Comparison of ENCODE assay signal across 22 mouse cellular contexts in genomic region chr2:38205281-38205680, GRCm38 (mm10).
DNase-seq lines count a peak whose midpoint lies in the region; TF ChIP-seq lines count a peak whose summit lies in the region.
"Had no signal": no experiment of that assay in that cellular context is flagged by ENCODE, and none has a peak within 500 bp of the region (broad histone marks: within the 10 kb centered on the region; RNA-seq: fewer than 3 reads in every experiment).

No protein-coding gene starts in this region.

- no peaks in the 10 kb centered on the region for H3K36me3 ChIP-seq in kidney, adult 2 months (ENCODE audit: control insufficient read depth, insufficient read depth, low read length)
- peaks cover 0 to 5% of the 10 kb centered on the region in 2 experiments; a peak in 2 of 4 replicates for H3K36me3 ChIP-seq in MEL (ENCODE audit: control insufficient read depth in 1 of 2, insufficient read depth in 2 of 2, low read length in 2 of 2)
- H3K36me3 ChIP-seq: heart, embryonic 12.5 days; heart, embryonic 15.5 days; hindbrain, embryonic 12.5 days; hindbrain, embryonic 15.5 days had no signal

- TF ChIP-seq RAD21 in MEL (IDR thresholded peaks at IDR 0.05; ENCODE audit: low read depth, low read length), result no peak

- H3K27me3 ChIP-seq in kidney, adult 2 months (replicated peaks; ENCODE audit: control insufficient read depth, insufficient read depth, low read length), result no peaks in the 10 kb centered on the region
- no peaks in the 10 kb centered on the region for H3K27me3 ChIP-seq in MEL (ENCODE audit: control insufficient read depth in 1 of 2, insufficient read depth in 2 of 2, low read length in 2 of 2)
- H3K27me3 ChIP-seq: forebrain, embryonic 13.5 days; heart, embryonic 12.5 days; heart, embryonic 15.5 days; hindbrain, embryonic 12.5 days; hindbrain, embryonic 15.5 days; Patski had no signal

- TF ChIP-seq POLR2A in kidney, adult 2 months (IDR thresholded peaks at IDR 0.05; ENCODE audit: low read depth, low read length), result no peak
- TF ChIP-seq POLR2A in MEL (IDR thresholded peaks at IDR 0.05; ENCODE audit: control insufficient read depth in 1 of 2, insufficient read depth in 1 of 2, low read depth in 1 of 2, low read length in 2 of 2, poor library complexity in 1 of 2), result no peak

- DNase-seq in kidney, adult 2 months, result no peak
- DNase-seq in kidney, adult 9 months, result no peak
- DNase-seq in CD4-positive helper T cell, adult 2 months (ENCODE audit: low read depth, low spot score), result peak; percentile 53
- no peak for DNase-seq in MEL (ENCODE audit: low read depth, low spot score)
- peak; percentile 50 for DNase-seq in induced T-regulatory cell, adult 2 months (ENCODE audit: low read depth)
- no peak for DNase-seq in adrenal gland, adult 2 months
- DNase-seq in heart, postnatal 14 days, result no peak
- no peak for DNase-seq in heart, postnatal 10 days
- DNase-seq: adrenal gland, postnatal 10 days; adrenal gland, postnatal 36 days; cerebellum, adult 18-20 months; cerebellum, adult 9-10 months; cerebellum, postnatal 14 days; gastrocnemius, postnatal 10 days; gastrocnemius, postnatal 36 days had no signal

- no peak for TF ChIP-seq CTCF in kidney, adult 2 months (conservative IDR thresholded peaks at IDR 0.05; ENCODE audit: insufficient read depth, insufficient read length, low read depth, low read length)
- TF ChIP-seq CTCF in MEL (IDR thresholded peaks at IDR 0.05 in 2 of 3, conservative IDR thresholded peaks at IDR 0.05 in 1 of 3; ENCODE audit: control insufficient read depth in 1 of 3, insufficient read depth in 1 of 3, low read depth in 2 of 3, low read length in 3 of 3, poor library complexity in 1 of 3, severe bottlenecking in 1 of 3), result no peak

- H3K27ac ChIP-seq in kidney, adult 2 months (ENCODE audit: insufficient read depth, low read depth, low read length), result peak overlapping the region; percentile 16; the same call in 1 of the 2 replicates
- H3K27ac ChIP-seq in MEL (ENCODE audit: control insufficient read depth, low read depth, low read length), result no peak overlapping the region
- H3K27ac ChIP-seq: forebrain, embryonic 10.5 days; forebrain, embryonic 13.5 days; heart, embryonic 15.5 days; hindbrain, embryonic 12.5 days; hindbrain, embryonic 15.5 days had no signal

- 56% methylated on average over 5 of the region's 5 CpGs for WGBS in kidney, adult 2 months

- H3K9ac ChIP-seq in MEL (ENCODE audit: control insufficient read depth, low read depth, low read length, poor library complexity, severe bottlenecking), result no peak overlapping the region
- H3K9ac ChIP-seq: forebrain, embryonic 13.5 days; heart, embryonic 12.5 days; heart, embryonic 15.5 days; hindbrain, embryonic 12.5 days; hindbrain, embryonic 15.5 days had no signal

- H3K4me3 ChIP-seq in kidney, adult 2 months (ENCODE audit: insufficient read depth, low read depth, low read length), result no peak overlapping the region
- no peak overlapping the region for H3K4me3 ChIP-seq in MEL (ENCODE audit: control insufficient read depth in 1 of 2, insufficient read depth in 1 of 2, low read depth in 2 of 2, low read length in 2 of 2)
- H3K4me3 ChIP-seq: forebrain, embryonic 10.5 days; forebrain, embryonic 13.5 days; heart, embryonic 12.5 days; heart, embryonic 15.5 days; hindbrain, embryonic 12.5 days; hindbrain, embryonic 15.5 days had no signal

- intact Hi-C loops in heart, postnatal 14 days (cut with DNase I), result no loop called here
- intact Hi-C loops in heart, postnatal 10 days (cut with DNase I), result no loop called here

- no peaks in the 10 kb centered on the region for H3K4me1 ChIP-seq in kidney, adult 2 months (ENCODE audit: control insufficient read depth, insufficient read depth, low read length)
- peaks cover 3 to 4% of the 10 kb centered on the region in 2 experiments; a peak in 2 of 4 replicates for H3K4me1 ChIP-seq in MEL (ENCODE audit: control insufficient read depth in 1 of 2, insufficient read depth in 2 of 2, low read length in 2 of 2)
- H3K4me1 ChIP-seq: heart, embryonic 15.5 days; hindbrain, embryonic 12.5 days; hindbrain, embryonic 15.5 days had no signal

- no peaks in the 10 kb centered on the region for H3K9me3 ChIP-seq in MEL (replicated peaks; ENCODE audit: insufficient read depth, low read length)
- H3K9me3 ChIP-seq: forebrain, embryonic 10.5 days; forebrain, embryonic 13.5 days; heart, embryonic 15.5 days; hindbrain, embryonic 12.5 days; hindbrain, embryonic 15.5 days had no signal

- no peak for TF ChIP-seq EP300 in MEL (IDR thresholded peaks at IDR 0.05; ENCODE audit: low read depth in 1 of 2, low read length in 2 of 2)

- no peaks in the 10 kb centered on the region; the same call in 1 of the 2 replicates for H3K79me2 ChIP-seq in MEL (ENCODE audit: control insufficient read depth, insufficient read depth, low read length, poor library complexity)

TF ChIP-seq in MEL, 35 proteins besides CTCF, POLR2A, EP300 and RAD21:
- TF ChIP-seq ZNF384 (IDR thresholded peaks at IDR 0.05; ENCODE audit: low read depth, low read length), result peak; percentile 76
- no peak for TF ChIP-seq USF1 (IDR thresholded peaks at IDR 0.05; ENCODE audit: low read depth, low read length)

Comparison
In these comparisons a context has a peak if more than half of its experiments do, and no peak if none do; other contexts are left out.
1. DNase-seq: peak in CD4-positive helper T cell, adult 2 months (single experiment) and induced T-regulatory cell, adult 2 months (single experiment); none in kidney, adult 2 months (single experiment), kidney, adult 9 months (single experiment), MEL (single experiment), adrenal gland, adult 2 months (single experiment), heart, postnatal 14 days (0 of 2) and heart, postnatal 10 days (0 of 2).